Mouse (Mus musculus) lung, postnatal 36 days (tissue): ENCODE results near the gene Sult2b1.

Experiments
- DNase-seq: peaks from one replicate; pipeline ENCODE4 v3.0.0; 2022; ENCODE audit warnings: mixed read lengths

The Sult2b1 gene

GRCm38 (mm10) chr7:45784524-45785372 is at the start of gene Sult2b1:
TSS of gene Sult2b1 (minus strand) at chr7:45784669.
- DNase-seq, result no peak

GRCm38 (mm10) chr7:45833924-45834323 is 49.5 kb upstream of the Sult2b1 start:
- no peak for DNase-seq

DNA sequence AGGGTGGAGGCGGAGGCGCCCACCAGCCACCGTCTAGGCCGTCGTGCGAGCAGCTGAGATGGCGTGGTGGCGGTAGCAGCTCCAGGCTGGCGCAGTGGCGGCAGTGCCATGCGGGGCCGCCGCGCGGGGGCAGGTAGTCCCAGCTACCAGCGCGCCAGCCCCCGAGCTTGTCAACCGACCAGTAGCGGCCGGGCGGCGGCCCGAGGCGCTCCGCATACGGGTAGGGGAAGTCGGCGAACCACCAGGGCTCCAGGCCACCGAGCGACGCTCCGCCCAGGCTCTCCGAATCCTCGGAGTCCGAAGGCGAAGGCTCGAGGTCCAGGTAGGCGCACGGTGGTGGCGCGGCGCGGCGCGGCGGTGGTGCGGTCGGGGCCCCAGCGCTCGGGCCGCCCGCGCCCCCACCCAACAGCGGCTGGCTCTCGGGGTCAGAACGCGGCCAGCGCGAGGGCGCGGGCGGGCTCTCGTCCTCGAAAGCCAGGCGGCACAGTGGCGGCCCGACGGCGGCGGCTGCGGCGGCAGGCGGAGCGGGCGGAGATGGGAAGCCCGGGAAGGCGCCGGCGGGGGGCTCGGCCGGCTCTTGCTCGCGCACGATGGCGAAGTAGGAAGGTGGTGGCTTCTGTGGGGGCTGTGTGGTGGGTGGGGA is 48.8 kb upstream of the Sult2b1 start:
- DNase-seq, result no peak

DNA sequence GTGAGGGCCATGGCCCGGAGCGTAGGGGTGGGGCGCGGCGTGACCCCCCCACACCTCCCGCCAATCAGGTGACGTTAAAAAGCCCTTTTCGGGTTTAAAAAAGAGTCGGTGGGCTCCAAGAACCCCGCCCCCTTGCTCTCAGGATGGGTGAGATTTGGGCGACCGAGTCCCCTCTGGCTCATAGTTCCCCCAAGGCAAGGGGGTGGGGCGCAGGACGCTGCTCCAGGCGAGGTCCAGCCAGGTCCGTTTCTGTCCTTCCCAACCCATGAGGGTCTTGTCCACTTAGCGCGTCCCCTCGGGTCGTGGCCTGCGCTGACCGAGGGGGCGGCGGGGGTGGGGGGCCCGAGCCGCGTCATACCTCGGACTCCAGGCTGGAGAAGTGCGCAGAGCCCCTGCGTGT is 48.0 kb upstream of the Sult2b1 start:
- DNase-seq, result no peak

GRCm38 (mm10) chr7:45831128-45831525 is 46.7 kb upstream of the Sult2b1 start:
- DNase-seq, result no peak

- peak; percentile 91 for DNase-seq
These were observed 46.1 kb upstream of the Sult2b1 start, which contains the start of gene Grwd1 for GRCm38 (mm10) chr7:45830427-45831127. TSS of gene Grwd1 (minus strand) at chr7:45830944.

GRCm38 (mm10) chr7:45826631-45827030 is 42.2 kb upstream of the Sult2b1 start:
- DNase-seq, result no peak

GRCm38 (mm10) chr7:45824598-45824997 is 40.1 kb upstream of the Sult2b1 start, which contains the start of gene Kcnj14:
TSS of gene Kcnj14 (minus strand) at chr7:45824782.
- DNase-seq, result no peak

GRCm38 (mm10) chr7:45820913-45821312 is 36.4 kb upstream of the Sult2b1 start:
- DNase-seq, result no peak

DNA sequence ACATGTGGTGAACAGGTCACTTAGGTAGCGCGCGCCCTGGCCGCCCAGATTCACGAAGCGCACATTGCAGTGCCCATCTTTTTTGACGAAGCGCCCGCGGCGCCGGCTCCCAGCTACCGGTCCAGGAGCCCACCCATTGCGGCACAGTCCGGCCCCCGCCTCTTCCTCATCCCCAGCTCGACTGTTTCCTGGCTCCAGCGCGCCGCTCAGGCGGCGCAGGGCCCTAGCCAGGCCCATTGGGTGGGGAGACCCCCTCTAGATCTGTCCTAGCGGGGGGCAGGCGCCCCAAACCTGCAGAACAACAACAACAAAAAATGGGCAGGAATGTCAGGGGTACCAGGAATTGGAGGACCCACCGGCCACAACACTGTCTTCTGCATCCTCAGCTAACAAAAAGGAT is 35.4 kb upstream of the Sult2b1 start:
- no peak for DNase-seq

DNA sequence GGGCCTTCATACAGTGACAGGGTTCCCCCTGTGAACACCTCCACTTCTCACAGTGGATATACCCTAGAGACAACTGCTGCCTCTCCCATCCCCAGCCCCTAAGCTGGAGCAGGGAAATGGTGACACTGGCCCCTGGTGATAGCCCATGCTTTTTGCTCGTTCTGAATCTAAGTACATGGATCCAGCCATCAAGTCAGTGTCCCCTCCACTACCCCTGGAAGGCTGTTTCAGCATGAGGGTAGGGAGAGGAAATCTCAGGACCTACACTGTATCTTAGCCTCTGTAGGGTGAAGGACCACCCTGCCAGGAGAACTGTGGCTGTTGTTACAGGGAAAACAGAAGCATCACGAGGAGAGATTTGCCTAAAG is 31.5 kb upstream of the Sult2b1 start:
- DNase-seq, result no peak

- DNase-seq, result no peak
These were observed 31.0 kb upstream of the Sult2b1 start for GRCm38 (mm10) chr7:45815323-45815983.

DNA sequence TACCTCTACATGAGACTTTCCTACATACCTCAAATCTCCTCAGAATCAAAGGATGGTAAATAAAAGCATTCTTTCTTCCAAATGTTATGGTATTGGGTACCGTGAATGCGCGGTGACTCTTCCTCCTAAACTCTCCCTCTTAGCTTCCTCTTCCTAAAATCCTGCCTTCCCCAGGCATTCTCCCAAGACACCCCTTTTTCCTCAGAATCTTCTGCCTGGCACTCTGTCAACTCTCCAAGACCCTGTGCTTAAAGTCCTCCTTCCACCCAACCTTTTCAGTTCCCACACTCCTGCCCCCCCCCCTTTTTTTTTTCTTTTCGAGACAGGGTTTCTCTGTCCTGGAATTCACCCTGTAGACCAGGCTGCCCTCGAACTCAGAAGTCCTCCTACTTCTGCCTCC is 30.4 kb upstream of the Sult2b1 start:
- DNase-seq, result no peak

GRCm38 (mm10) chr7:45813787-45814779 is 29.6 kb upstream of the Sult2b1 start, which contains the start of gene Cyth2:
TSS of gene Cyth2 (minus strand) at chr7:45814581.
- peak; percentile 100 for DNase-seq

DNA sequence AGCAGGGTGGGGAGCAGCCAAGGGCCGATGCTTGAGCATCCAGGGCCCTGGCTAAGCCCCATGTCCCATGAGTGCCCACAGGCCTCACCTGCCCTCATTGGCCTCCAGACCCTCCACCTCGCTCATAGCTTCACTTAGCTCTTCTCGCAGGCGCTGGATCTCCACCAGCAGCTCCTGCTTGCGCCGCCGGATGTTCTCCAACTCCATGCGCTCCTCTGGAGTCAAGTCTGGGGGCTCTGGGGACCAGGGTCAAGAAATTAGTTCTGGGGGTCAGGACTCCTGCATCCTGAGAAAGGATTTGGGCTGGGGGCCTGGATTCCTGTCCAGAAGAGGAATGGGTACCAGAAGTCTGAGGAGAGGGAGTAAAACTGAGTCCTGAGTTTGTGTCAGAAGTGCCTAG is 28.5 kb upstream of the Sult2b1 start:
- no peak for DNase-seq

DNA sequence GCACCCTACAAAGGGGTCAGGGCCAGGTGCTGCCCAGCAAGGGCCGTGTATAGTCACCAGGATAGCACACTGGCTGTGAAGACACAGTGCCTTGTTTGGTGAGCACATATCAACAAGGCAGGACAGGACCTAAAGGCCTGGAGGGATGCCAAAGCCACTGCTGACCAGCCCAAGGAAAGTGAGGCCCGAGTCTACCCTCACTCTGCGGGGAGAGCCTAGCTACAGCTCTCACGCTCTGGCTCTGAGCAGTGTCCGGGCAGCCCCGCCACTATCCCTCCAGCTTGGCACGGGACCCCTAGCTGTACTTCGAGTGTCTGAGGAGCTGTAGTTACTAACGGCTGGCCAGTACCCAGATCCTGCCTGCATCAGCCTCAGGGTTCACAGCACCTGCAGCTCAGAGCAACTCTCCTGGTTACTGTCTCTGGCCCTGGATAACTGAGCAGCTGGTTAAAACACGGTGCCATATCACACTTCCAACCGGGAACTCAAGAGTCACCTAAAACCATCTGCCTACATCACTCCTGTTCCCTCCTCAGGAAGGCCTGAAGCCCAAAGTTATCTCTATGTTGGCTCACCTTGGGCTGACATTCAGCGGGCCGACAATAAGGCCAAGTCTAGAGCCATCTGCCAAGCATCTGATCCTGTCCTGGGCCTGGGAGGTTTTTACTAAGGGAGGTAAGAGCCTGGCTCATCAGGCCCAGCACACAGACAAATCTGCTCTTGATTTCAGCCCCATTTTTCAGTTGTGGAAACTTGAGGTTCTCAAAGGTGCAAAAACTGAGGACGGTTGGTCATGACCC is 25.0 kb upstream of the Sult2b1 start:
- DNase-seq, result no peak

GRCm38 (mm10) chr7:45808471-45808870 is 24.0 kb upstream of the Sult2b1 start:
- no peak for DNase-seq

GRCm38 (mm10) chr7:45805941-45806340 is 21.5 kb upstream of the Sult2b1 start:
- no peak for DNase-seq

DNA sequence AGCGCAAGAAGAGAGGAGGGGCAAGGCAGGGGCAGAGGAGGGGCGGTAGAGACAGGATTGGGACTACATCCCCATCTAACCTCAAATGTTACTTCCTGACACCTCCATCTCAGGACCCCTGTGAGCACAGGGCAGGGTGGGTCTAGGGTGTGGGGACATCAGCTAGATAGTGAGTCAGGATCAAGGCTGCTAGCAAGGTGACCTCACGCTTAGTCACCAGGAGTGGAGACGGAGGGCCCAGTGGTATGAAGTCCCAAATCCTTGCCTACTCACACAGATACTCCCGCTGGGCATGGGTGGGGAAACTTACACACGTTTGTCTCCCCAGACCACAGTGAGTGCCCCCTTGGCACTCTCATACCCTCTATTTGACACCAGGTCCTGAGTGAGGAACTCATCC is 18.1 kb upstream of the Sult2b1 start:
- no peak for DNase-seq

DNA sequence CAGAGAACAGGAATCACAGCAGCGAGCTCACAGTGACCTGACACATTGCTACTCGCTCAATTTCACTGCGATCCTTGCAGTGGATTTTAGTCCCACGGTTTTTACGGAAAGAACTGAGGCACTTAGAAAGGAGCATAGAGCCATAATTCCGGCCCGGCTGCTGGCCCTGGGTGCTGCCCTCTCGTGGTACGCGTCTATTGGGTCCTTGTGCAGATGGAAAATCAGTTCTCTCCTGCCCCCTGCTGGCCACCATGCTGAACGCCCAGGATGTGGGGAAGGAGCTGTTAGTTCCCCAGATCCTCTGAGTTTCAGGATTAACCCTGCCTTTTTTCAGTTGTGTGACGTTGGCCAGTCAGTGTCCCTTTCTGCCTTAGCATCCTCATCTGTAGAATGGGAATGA is 16.9 kb upstream of the Sult2b1 start:
- peak; percentile 97 for DNase-seq
